Mouse (Mus musculus): Measurements from ENCODE around the gene C1qtnf7. TPM values are rescaled to one million over a fixed set of nuclear protein-coding genes. Genes with fewer than 3 reads are reported as not detected.

The C1qtnf7 gene
- not detected in 2 replicates for total RNA-seq (2012; rRNA removed)
- not detected for polyA plus RNA-seq (2012; ENCODE audit: insufficient read depth in 1 of 2, insufficient read length in 2 of 2, low read depth in 1 of 2, low replicate concordance in 2 of 2, missing spikeins in 1 of 2)

GRCm38 (mm10) chr5:43515401-43515976 is at the start of gene C1qtnf7:
Gene C1qtnf7, plus strand, starts transcription at chr5:43515538.
- H3K9ac ChIP-seq (ENCODE audit: control insufficient read depth, low read depth, low read length, poor library complexity, severe bottlenecking): no peak within 1 kb of the TSS
- H3K4me3 ChIP-seq (ENCODE audit: control insufficient read depth in 1 of 2, insufficient read depth in 1 of 2, low read depth in 2 of 2, low read length in 2 of 2): no peak within 1 kb of the TSS
- no peaks in the 10 kb centered on the region for H3K36me3 ChIP-seq (ENCODE audit: control insufficient read depth in 1 of 2, insufficient read depth in 2 of 2, low read length in 2 of 2)
- H3K27ac ChIP-seq (ENCODE audit: control insufficient read depth, low read depth, low read length): no peak within 1 kb of the TSS
- no peaks in the 10 kb centered on the region for H3K79me2 ChIP-seq (ENCODE audit: control insufficient read depth, insufficient read depth, low read length, poor library complexity)
- DNase-seq (ENCODE audit: low read depth, low spot score): no peak
- no peaks in the 10 kb centered on the region for H3K9me3 ChIP-seq (replicated peaks; ENCODE audit: insufficient read depth, low read length)
- H3K27me3 ChIP-seq (ENCODE audit: control insufficient read depth in 1 of 2, insufficient read depth in 2 of 2, low read length in 2 of 2): no peaks in the 10 kb centered on the region
- H3K4me1 ChIP-seq (ENCODE audit: control insufficient read depth in 1 of 2, insufficient read depth in 2 of 2, low read length in 2 of 2): no peaks in the 10 kb centered on the region
- TF ChIP-seq CTCF (IDR thresholded peaks at IDR 0.05 in 2 of 3, conservative IDR thresholded peaks at IDR 0.05 in 1 of 3; ENCODE audit: control insufficient read depth in 1 of 3, insufficient read depth in 1 of 3, low read depth in 2 of 3, low read length in 3 of 3, poor library complexity in 1 of 3, severe bottlenecking in 1 of 3) (no peak), MAZ (IDR thresholded peaks at IDR 0.05; ENCODE audit: low read depth, low read length) (no peak), ZC3H11A (IDR thresholded peaks at IDR 0.05; ENCODE audit: low read depth, low read length) (no peak), SMC3 (IDR thresholded peaks at IDR 0.05; ENCODE audit: low read depth, low read length) (no peak), NELFE (IDR thresholded peaks at IDR 0.05; ENCODE audit: low read depth, low read length) (no peak), CHD2 (IDR thresholded peaks at IDR 0.05; ENCODE audit: low read length) (no peak), USF1 (IDR thresholded peaks at IDR 0.05; ENCODE audit: low read depth, low read length) (no peak), ZKSCAN1 (IDR thresholded peaks at IDR 0.05; ENCODE audit: low read depth, low read length) (no peak), UBTF (IDR thresholded peaks at IDR 0.05; ENCODE audit: borderline replicate concordance, insufficient read depth, low read depth, low read length) (no peak), MXI1 (IDR thresholded peaks at IDR 0.05; ENCODE audit: low read depth, low read length) (no peak), BHLHE40 (IDR thresholded peaks at IDR 0.05; ENCODE audit: borderline replicate concordance, low read depth, low read length) (no peak)

GRCm38 (mm10) chr5:43466762-43467161 is 48.6 kb upstream of the C1qtnf7 start:
- H3K4me3 ChIP-seq (ENCODE audit: control insufficient read depth in 1 of 2, insufficient read depth in 1 of 2, low read depth in 2 of 2, low read length in 2 of 2): no peak overlapping the region
- DNase-seq (ENCODE audit: low read depth, low spot score): no peak
- no peaks in the 10 kb centered on the region for H3K79me2 ChIP-seq (ENCODE audit: control insufficient read depth, insufficient read depth, low read length, poor library complexity)
- no peaks in the 10 kb centered on the region for H3K27me3 ChIP-seq (ENCODE audit: control insufficient read depth in 1 of 2, insufficient read depth in 2 of 2, low read length in 2 of 2)
- H3K4me1 ChIP-seq (ENCODE audit: control insufficient read depth in 1 of 2, insufficient read depth in 2 of 2, low read length in 2 of 2): no peaks in the 10 kb centered on the region
- no peak overlapping the region for H3K27ac ChIP-seq (ENCODE audit: control insufficient read depth, low read depth, low read length)
- H3K9me3 ChIP-seq (replicated peaks; ENCODE audit: insufficient read depth, low read length): no peaks in the 10 kb centered on the region
- no peak overlapping the region for H3K9ac ChIP-seq (ENCODE audit: control insufficient read depth, low read depth, low read length, poor library complexity, severe bottlenecking)
- H3K36me3 ChIP-seq (ENCODE audit: control insufficient read depth in 1 of 2, insufficient read depth in 2 of 2, low read length in 2 of 2): no peaks in the 10 kb centered on the region
- TF ChIP-seq ZMIZ1 (IDR thresholded peaks at IDR 0.05; ENCODE audit: low read depth, low read length): no peak
- TF ChIP-seq TBP (IDR thresholded peaks at IDR 0.05; ENCODE audit: low read depth, low read length): no peak
- no peak for TF ChIP-seq JUND (IDR thresholded peaks at IDR 0.05; ENCODE audit: low read depth, low read length)
- TF ChIP-seq HCFC1 (IDR thresholded peaks at IDR 0.05; ENCODE audit: low read depth, low read length): no peak
- no peak for TF ChIP-seq TCF12 (IDR thresholded peaks at IDR 0.05; ENCODE audit: low read depth, low read length)
- TF ChIP-seq NRF1 (IDR thresholded peaks at IDR 0.05; ENCODE audit: insufficient read depth, low read depth, low read length, poor library complexity, severe bottlenecking): no peak
- TF ChIP-seq BHLHE40 (IDR thresholded peaks at IDR 0.05; ENCODE audit: borderline replicate concordance, low read depth, low read length): no peak
- TF ChIP-seq MXI1 (IDR thresholded peaks at IDR 0.05; ENCODE audit: low read depth, low read length): no peak
- TF ChIP-seq CTCF (IDR thresholded peaks at IDR 0.05 in 2 of 3, conservative IDR thresholded peaks at IDR 0.05 in 1 of 3; ENCODE audit: control insufficient read depth in 1 of 3, insufficient read depth in 1 of 3, low read depth in 2 of 3, low read length in 3 of 3, poor library complexity in 1 of 3, severe bottlenecking in 1 of 3): no peak
- no peak for TF ChIP-seq GATA1 (IDR thresholded peaks at IDR 0.05; ENCODE audit: low read depth, low read length)
- TF ChIP-seq MAZ (IDR thresholded peaks at IDR 0.05; ENCODE audit: low read depth, low read length): no peak
- TF ChIP-seq POLR2A (IDR thresholded peaks at IDR 0.05; ENCODE audit: control insufficient read depth in 1 of 2, insufficient read depth in 1 of 2, low read depth in 1 of 2, low read length in 2 of 2, poor library complexity in 1 of 2): no peak
- no peak for TF ChIP-seq RAD21 (IDR thresholded peaks at IDR 0.05; ENCODE audit: low read depth, low read length)
- TF ChIP-seq SIN3A (IDR thresholded peaks at IDR 0.05; ENCODE audit: low read length): no peak
- TF ChIP-seq TAL1 (IDR thresholded peaks at IDR 0.05; ENCODE audit: low read length): no peak
- TF ChIP-seq USF1 (IDR thresholded peaks at IDR 0.05; ENCODE audit: low read depth, low read length): no peak
- TF ChIP-seq ELF1 (IDR thresholded peaks at IDR 0.05; ENCODE audit: low read depth, low read length): no peak
- TF ChIP-seq E2F4 (IDR thresholded peaks at IDR 0.05; ENCODE audit: borderline replicate concordance, low read depth, low read length): no peak
- TF ChIP-seq ETS1 (IDR thresholded peaks at IDR 0.05; ENCODE audit: low read depth, low read length): no peak

Data from MEL (cell line).